ENCODE assay signal across 8 mouse cellular contexts in the genomic region with DNA sequence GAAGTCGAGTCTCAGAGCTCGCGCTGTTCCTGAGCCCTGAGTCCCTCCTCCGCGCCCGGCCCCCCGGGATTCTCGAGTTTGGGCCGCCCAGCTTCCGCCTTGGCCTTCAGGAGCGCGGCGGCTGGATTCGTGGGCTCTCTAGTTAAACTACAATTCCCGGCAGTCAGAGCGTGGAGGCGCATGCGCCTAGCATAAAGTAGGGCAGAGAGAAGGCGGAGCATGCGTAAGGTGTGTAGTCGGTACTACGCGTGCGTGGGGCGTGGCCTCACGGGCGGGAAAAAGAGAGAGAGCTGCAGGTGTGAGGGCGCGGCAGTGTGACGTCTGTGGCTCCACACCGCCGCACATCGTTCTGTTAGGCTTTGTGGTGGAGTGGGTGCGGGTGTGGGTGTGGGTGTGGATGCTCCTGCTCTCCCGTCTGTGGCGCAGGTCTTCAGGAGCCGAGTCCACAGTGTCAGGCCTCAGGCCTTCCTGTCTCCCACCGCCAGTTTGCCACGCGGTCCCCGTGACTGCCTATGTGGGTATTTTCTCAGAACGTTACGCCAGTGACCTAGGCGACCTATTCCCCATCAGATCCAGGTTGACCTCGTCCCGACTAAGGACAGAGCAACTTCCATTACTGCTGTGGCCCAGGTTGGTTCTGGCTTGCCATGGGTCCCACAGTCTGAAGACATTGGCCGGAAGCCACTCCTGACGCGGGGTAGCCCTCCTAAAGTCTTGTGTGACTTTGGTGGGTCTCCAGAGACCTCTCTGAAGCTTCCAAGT. TPM values are rescaled to one million over a fixed set of nuclear protein-coding genes. Genes with fewer than 3 reads are reported as not detected.
DNase-seq lines count a peak whose midpoint lies in the region; ATAC-seq lines count a peak whose summit lies in the region.

A gene (minus strand): TSS at position 168 of the 762 bp plus-strand sequence.
A gene (plus strand): TSS at position 257 of the 762 bp plus-strand sequence.

- peaks cover 22% of the 10 kb centered on the region for H3K4me1 ChIP-seq in hindbrain, embryonic 14.5 days (replicated peaks; ENCODE audit: control insufficient read depth, insufficient read depth, low read length)

- peak within 1 kb of the TSS; percentile 55 for H3K4me3 ChIP-seq in hindbrain, embryonic 14.5 days (replicated peaks; ENCODE audit: low read length)

- peak; percentile 99 for DNase-seq in R1 (ENCODE audit: low read depth, low spot score)
- peak; percentile 94 to 97 for DNase-seq in cerebellum, postnatal 25 days
- peak; percentile 83 to 88 for DNase-seq in frontal cortex, postnatal 25 days (ENCODE audit: low spot score in 2 of 2)
- peak; percentile 96 for DNase-seq in hindbrain, embryonic 14.5 days (ENCODE audit: low spot score)
- DNase-seq in layer of hippocampus, postnatal 36 days: peak; percentile 93
- peak; percentile 98 for DNase-seq in lung, postnatal 36 days
- DNase-seq in retina, postnatal 1 day: peak; percentile 97
- DNase-seq in urinary bladder, adult 18-20 months (ENCODE audit: low spot score in 2 of 2): peak; percentile 85 to 93

- peak within 1 kb of the TSS; percentile 91 for H3K4me2 ChIP-seq in hindbrain, embryonic 14.5 days (replicated peaks)

- 15% methylated on average over 49 of the region's 49 CpGs for WGBS in hindbrain, embryonic 14.5 days

- no peaks in the 10 kb centered on the region for H3K27me3 ChIP-seq in hindbrain, embryonic 14.5 days (ENCODE audit: control insufficient read depth, insufficient read depth, low read length)

- H3K27ac ChIP-seq in hindbrain, embryonic 14.5 days: 0 out of 2 replicates have a peak within 1 kb of the TSS, but pooled peaks have one; percentile 28

- H3K36me3 ChIP-seq in hindbrain, embryonic 14.5 days (replicated peaks; ENCODE audit: control insufficient read depth, insufficient read depth): peaks cover 27% of the 10 kb centered on the region

- peak; percentile 95 for ATAC-seq in hindbrain, embryonic 14.5 days (ENCODE audit: low FRiP score)

- peak within 1 kb of the TSS; percentile 77 for H3K9ac ChIP-seq in hindbrain, embryonic 14.5 days

- no peaks in the 10 kb centered on the region for H3K9me3 ChIP-seq in hindbrain, embryonic 14.5 days (ENCODE audit: control insufficient read depth, low read length)

RNA-seq across cellular contexts. Expression of the first gene that starts in this region (rescaled TPM):
- 30.4 and 33.3 TPM in 2 replicates for polyA plus RNA-seq in hindbrain, embryonic 14.5 days (2014; fragmentation: Nextera tagmentation; extraction: Ambion mirVana)
- total RNA-seq in layer of hippocampus, postnatal 36 days (2021): 10 to 100 TPM; 58.3 to 64.6 TPM

RNA-seq across cellular contexts. Expression of the second gene that starts in this region (rescaled TPM):
- 1.4 TPM in 2 replicates for polyA plus RNA-seq in hindbrain, embryonic 14.5 days (2014; fragmentation: Nextera tagmentation; extraction: Ambion mirVana)
- total RNA-seq in layer of hippocampus, postnatal 36 days (2021): 1 to 10 TPM; 1.7 to 1.8 TPM

Comparison
In these comparisons a context has a peak if more than half of its experiments do, and no peak if none do; other contexts are left out.
1. Peak in every context shown above with its lines: DNase-seq, ATAC-seq, H3K4me3 ChIP-seq and H3K27ac ChIP-seq.